Mouse (Mus musculus): ENCODE measurements around the gene Ccdc148.
A peak's percentile ranks its signal among the peaks of the same experiment; 100 is the strongest.

Gene Ccdc148

GRCm38 (mm10) chr2:59178960-59179359 is 18.5 kb upstream of the Ccdc148 start:
- no peak for DNase-seq

- no peak for DNase-seq
Observed at GRCm38 (mm10) chr2:59178191-59178590, 17.7 kb upstream of the Ccdc148 start.

GRCm38 (mm10) chr2:59175926-59176325 is 15.4 kb upstream of the Ccdc148 start:
- no peak for DNase-seq

- no peak for DNase-seq
Observed at GRCm38 (mm10) chr2:59171533-59171932, 11.1 kb upstream of the Ccdc148 start.

GRCm38 (mm10) chr2:59170593-59170992 is 10.1 kb upstream of the Ccdc148 start:
- DNase-seq: no peak

- DNase-seq: no peak
Observed at GRCm38 (mm10) chr2:59170208-59170589, 9.7 kb upstream of the Ccdc148 start.

- no peak for DNase-seq
Observed at GRCm38 (mm10) chr2:59169572-59170207, 9.2 kb upstream of the Ccdc148 start.

GRCm38 (mm10) chr2:59167830-59168229 is 7.3 kb upstream of the Ccdc148 start:
- no peak for DNase-seq

GRCm38 (mm10) chr2:59166976-59167375 is 6.5 kb upstream of the Ccdc148 start:
- no peak for DNase-seq

- DNase-seq: no peak
Observed at GRCm38 (mm10) chr2:59162285-59162600, 1.8 kb upstream of the Ccdc148 start.

- DNase-seq: peak; percentile 71
Observed at GRCm38 (mm10) chr2:59161441-59162284, 1.2 kb upstream of the Ccdc148 start.

GRCm38 (mm10) chr2:59161021-59161440 is 548 bp upstream of the Ccdc148 start:
- DNase-seq: no peak

GRCm38 (mm10) chr2:59159961-59160604 is 400 bp downstream of the Ccdc148 start:
- no peak for DNase-seq

GRCm38 (mm10) chr2:59158117-59158516 is 2.4 kb downstream of the Ccdc148 start:
- no peak for DNase-seq

- DNase-seq: no peak
Observed at GRCm38 (mm10) chr2:59155428-59155827, 5.1 kb downstream of the Ccdc148 start.

- DNase-seq: no peak
Observed at GRCm38 (mm10) chr2:59131044-59131443, 29.4 kb downstream of the Ccdc148 start.

- no peak for DNase-seq
Observed at GRCm38 (mm10) chr2:59129821-59130220, 30.7 kb downstream of the Ccdc148 start.

GRCm38 (mm10) chr2:59129023-59129422 is 31.5 kb downstream of the Ccdc148 start:
- no peak for DNase-seq

GRCm38 (mm10) chr2:59055615-59056145 is 104.8 kb downstream of the Ccdc148 start:
- no peak for DNase-seq

- no peak for DNase-seq
Observed at GRCm38 (mm10) chr2:59054339-59054738, 106.1 kb downstream of the Ccdc148 start.

- DNase-seq: no peak
Observed at GRCm38 (mm10) chr2:59053461-59054039, 106.9 kb downstream of the Ccdc148 start.

GRCm38 (mm10) chr2:59050245-59050824 is 110.1 kb downstream of the Ccdc148 start:
- no peak for DNase-seq

- DNase-seq: no peak
Observed at GRCm38 (mm10) chr2:59049686-59050085, 110.8 kb downstream of the Ccdc148 start.

Data from thymus, postnatal 25 days (tissue).